Mouse (Mus musculus) stomach, embryonic 14.5 days (tissue): Measurements from ENCODE around the gene Col18a1. TPM values are rescaled to one million over a fixed set of nuclear protein-coding genes. Genes with fewer than 3 reads are reported as not detected.

Source experiments
- ATAC-seq: fragments of 200-750 bp; cut with Nextera tagmentation; 2 replicates; pipeline ENCODE4 v1.8.0; 2017; ENCODE audit warnings: low read depth, moderate TSS enrichment; ENCODE audit not compliant: insufficient number of reproducible peaks, insufficient read depth, low FRiP score
- H3K27ac ChIP-seq: fragments of 300-500 bp; sonication (generic); 2 replicates; pipeline ENCODE4 v1.5.1; 2014; ENCODE audit warnings: mild to moderate bottlenecking, low read length, moderate library complexity, mixed read lengths
- H3K27me3 ChIP-seq: fragments of 300-500 bp; sonication (generic); 2 replicates; pipeline ENCODE4 v1.6.1; 2014; ENCODE audit warnings: low read length, control low read depth, mixed read lengths; ENCODE audit not compliant: control insufficient read depth, insufficient read depth
- H3K36me3 ChIP-seq: fragments of 300-500 bp; sonication (generic); 2 replicates; pipeline ENCODE4 v1.6.1; 2014; ENCODE audit warnings: mild to moderate bottlenecking, control low read depth, low read length, moderate library complexity, mixed read lengths; ENCODE audit not compliant: control insufficient read depth, insufficient read depth
- H3K4me1 ChIP-seq: fragments of 300-500 bp; sonication (generic); 2 replicates; pipeline ENCODE4 v1.6.1; 2014; ENCODE audit warnings: low read length, control low read depth, mixed read lengths; ENCODE audit not compliant: control insufficient read depth, insufficient read depth
- H3K4me2 ChIP-seq: fragments of 300-500 bp; sonication (generic); replicated peaks from 2 replicates; pipeline ENCODE4 v1.6.1; 2014; ENCODE audit warnings: low read depth, low read length, control low read depth
- H3K4me3 ChIP-seq: fragments of 300-500 bp; sonication (generic); 2 replicates; pipeline ENCODE4 v1.5.1; 2014; ENCODE audit warnings: low read depth, low read length, control low read depth
- H3K9ac ChIP-seq: fragments of 300-500 bp; sonication (generic); replicated peaks from 2 replicates; pipeline ENCODE4 v1.6.1; 2014; ENCODE audit warnings: low read depth, mild to moderate bottlenecking, control low read depth, low read length, moderate library complexity, mixed read lengths
- H3K9me3 ChIP-seq: fragments of 300-500 bp; sonication (generic); 2 replicates; pipeline ENCODE4 v1.6.1; 2016; ENCODE audit warnings: low read depth, low read length, control low read depth; ENCODE audit not compliant: control insufficient read depth
- WGBS: fragments of 180-500 bp; shearing (Covaris S2); extraction: QIAGEN DNeasy Blood & Tissue Kit; methylation state at CpG from one replicate; pipeline ENCODE4 v1.1.7; 2014; 5-methylcytosine and 5-hydroxymethylcytosine counted together
- polyA plus RNA-seq: library from polyadenylated mRNA; unstranded; fragments of >200 nt; fragmentation: Nextera tagmentation; extraction: Ambion mirVana; gene quantifications from 2 replicates; pipeline ENCODE4 v1.2.1, GENCODE M21; 2014

Col18a1 gene
- polyA plus RNA-seq = 49.8 and 56.3 TPM in 2 replicates

DNA sequence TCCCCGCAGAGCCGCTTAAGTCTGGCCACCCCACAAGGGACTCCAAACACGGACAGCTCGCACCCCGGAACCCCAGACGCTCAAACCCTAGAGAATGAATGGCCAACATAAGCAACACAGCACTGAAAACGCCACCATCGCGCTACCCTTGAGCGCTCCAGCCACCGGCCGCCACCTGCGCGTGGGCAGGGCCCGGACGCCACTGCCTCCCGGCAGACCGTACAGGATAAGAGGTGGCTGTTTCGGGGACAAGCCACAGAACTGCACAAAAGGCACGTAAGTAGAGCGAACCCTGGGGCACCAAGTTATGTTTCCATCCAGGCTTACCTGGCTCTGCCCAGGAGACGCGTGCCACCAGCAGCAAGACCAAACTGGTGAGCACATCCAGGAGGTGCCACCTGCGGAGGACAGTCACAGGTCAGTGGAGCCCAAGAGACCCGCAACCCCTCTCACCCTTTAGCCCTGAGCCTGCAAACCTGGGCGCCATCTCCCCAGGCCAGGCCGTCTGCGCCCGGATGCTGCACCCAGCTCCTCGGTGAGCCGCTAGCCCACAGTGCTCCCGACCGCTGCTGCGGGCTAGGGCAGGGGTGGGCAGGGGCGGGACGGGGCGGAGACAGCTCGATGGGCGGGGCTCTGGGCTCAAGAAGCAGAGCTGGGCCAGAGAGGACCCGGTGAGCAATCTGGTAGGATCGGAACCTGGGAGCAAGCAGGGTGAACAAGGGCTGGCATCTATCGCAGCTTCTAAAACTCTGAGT, at the start of gene Col18a1:
Gene Col18a1, minus strand, starts transcription at position 586 of the 755 bp plus-strand sequence.
- peak within 1 kb of the TSS; percentile 90 for H3K4me2 ChIP-seq
- ATAC-seq = peak; percentile 73
- WGBS = under 1% methylated on average over 42 of the region's 42 CpGs
- peak within 1 kb of the TSS; percentile 21; the same call in 1 of the 2 replicates for H3K27ac ChIP-seq
- H3K36me3 ChIP-seq = no peaks in the 10 kb centered on the region
- H3K9me3 ChIP-seq = no peaks in the 10 kb centered on the region
- H3K4me3 ChIP-seq = peak within 1 kb of the TSS; percentile 46
- peak within 1 kb of the TSS; percentile 42; the same call in 1 of the 2 replicates for H3K9ac ChIP-seq
- peaks cover 18% of the 10 kb centered on the region for H3K4me1 ChIP-seq
- 0 out of 2 replicates have a peak, but pooled peaks cover 4% of the 10 kb centered on the region for H3K27me3 ChIP-seq

DNA sequence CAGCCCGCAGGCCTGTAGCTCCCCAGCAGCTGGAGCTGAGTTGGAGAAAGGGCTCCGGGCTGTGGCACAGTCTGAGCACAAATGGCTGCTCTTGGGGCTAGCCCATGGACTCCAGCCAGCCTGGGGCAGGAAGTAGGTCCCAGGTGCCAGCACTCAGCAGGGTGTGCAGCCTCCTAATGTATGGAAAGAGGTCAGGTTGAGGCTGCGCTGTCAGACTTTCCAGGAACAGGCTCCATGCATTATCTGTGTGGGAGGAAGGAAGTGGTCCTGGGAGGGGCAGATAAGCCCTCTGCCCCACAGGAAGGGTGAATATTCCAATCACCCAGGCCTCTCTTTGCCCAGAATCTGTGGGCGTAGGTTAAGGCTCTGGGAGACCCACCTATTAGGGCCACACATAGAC, 49.3 kb upstream of the Col18a1 start:
- H3K9me3 ChIP-seq = no peaks in the 10 kb centered on the region
- 55% methylated on average over 4 of the region's 4 CpGs for WGBS
- no peaks in the 10 kb centered on the region for H3K27me3 ChIP-seq
- no peak overlapping the region; the same call in 1 of the 2 replicates for H3K9ac ChIP-seq
- 0 out of 2 replicates have a peak, but pooled peaks have one; percentile 30 for ATAC-seq
- H3K4me1 ChIP-seq = peaks cover 25% of the 10 kb centered on the region; the same call in 1 of the 2 replicates
- H3K4me2 ChIP-seq = no peak overlapping the region
- H3K27ac ChIP-seq = peak overlapping the region; percentile 56; the same call in 1 of the 2 replicates
- H3K4me3 ChIP-seq = no peak overlapping the region
- H3K36me3 ChIP-seq = no peaks in the 10 kb centered on the region

DNA sequence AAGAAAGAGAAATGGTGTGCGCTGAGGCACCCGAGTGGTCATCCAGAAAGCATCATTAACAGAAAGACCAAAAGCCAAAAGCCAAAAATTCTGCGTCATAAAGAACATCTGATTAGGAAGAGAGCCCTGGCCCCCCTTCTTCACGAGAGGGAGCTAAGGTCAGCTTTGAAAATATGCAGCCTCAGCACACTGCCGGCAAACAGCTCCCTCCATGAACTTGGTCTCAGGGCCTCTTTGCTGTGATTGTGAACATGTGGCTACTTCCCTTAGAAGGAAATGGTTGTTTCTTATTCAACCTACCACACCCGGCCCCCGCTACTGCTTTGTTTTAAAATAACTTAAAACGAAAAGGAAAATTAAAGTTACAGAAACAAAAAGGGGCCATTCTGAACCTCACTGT, 48.2 kb upstream of the Col18a1 start:
- no peak overlapping the region for H3K4me3 ChIP-seq
- no peaks in the 10 kb centered on the region for H3K36me3 ChIP-seq
- no peak overlapping the region for H3K4me2 ChIP-seq
- no peaks in the 10 kb centered on the region for H3K9me3 ChIP-seq
- H3K4me1 ChIP-seq = peaks cover 25% of the 10 kb centered on the region; the same call in 1 of the 2 replicates
- no peaks in the 10 kb centered on the region for H3K27me3 ChIP-seq
- H3K27ac ChIP-seq = peak overlapping the region; percentile 52; the same call in 1 of the 2 replicates
- WGBS = 35% methylated on average over 8 of the region's 8 CpGs
- no peak for ATAC-seq
- no peak overlapping the region for H3K9ac ChIP-seq

DNA sequence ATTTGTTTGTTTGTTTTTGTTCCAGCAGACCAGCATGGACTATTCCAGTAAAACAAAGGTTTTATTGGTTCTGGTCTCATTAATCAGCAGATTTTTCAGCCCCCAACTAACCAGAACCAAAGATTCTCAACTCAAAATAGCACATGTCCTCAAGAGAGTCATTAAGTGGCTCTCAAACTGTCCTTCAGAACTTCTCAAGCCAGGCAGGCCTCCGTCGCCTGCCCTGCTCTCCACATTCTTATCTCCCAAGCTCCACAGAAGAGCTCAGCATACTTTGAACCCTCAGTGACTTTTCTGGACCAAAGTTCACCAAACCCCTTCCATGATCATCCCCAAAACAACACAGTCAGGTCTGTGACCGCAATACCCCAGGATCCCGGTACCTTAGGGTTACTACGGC, 47.1 kb upstream of the Col18a1 start:
- WGBS = 93% methylated on average over 5 of the region's 5 CpGs
- H3K9me3 ChIP-seq = no peaks in the 10 kb centered on the region
- no peak overlapping the region for H3K27ac ChIP-seq
- no peaks in the 10 kb centered on the region for H3K36me3 ChIP-seq
- no peak overlapping the region for H3K4me3 ChIP-seq
- no peak overlapping the region for H3K9ac ChIP-seq
- no peak overlapping the region for H3K4me2 ChIP-seq
- no peaks in the 10 kb centered on the region for H3K27me3 ChIP-seq
- peaks cover 28% of the 10 kb centered on the region; the same call in 1 of the 2 replicates for H3K4me1 ChIP-seq
- ATAC-seq = no peak

DNA sequence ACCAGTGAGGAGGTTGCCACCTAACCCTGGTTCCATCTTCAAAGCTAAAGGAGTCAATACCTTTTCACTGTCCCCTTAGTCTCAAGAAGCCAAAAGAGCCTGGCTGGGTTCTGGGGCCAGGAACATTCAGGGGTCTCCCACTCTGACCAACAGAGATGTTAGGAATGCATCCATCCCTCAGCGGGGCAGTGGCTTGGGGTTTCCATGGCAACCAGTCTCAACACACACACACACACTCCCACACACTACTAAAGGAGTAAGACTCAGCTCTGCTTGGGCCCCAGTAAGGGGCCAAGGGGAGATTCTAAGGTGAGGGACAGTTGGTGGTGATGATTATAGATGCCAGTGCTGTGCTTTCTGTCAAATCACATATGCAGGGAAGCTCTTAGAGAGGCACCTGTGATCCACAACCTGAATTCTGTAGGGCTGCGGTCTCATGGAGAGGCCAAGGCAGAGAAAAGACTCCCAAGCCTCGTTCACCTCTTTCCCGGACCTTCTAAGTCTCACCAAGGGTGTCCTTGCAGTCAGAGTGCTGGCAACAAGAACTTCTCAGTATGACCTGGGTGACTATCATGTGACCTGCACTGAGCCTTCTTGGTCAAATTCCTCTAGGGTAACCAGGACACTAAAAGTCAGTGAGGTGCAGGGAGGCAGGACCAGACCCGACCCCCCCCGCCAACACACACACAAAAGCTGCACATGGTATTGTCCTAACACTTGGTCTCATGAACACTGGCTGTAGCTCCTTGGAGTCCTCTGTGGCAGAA, 46.2 kb upstream of the Col18a1 start:
- Histone ChIP-seq H3K27ac (no peak overlapping the region), H3K36me3 (no peaks in the 10 kb centered on the region), H3K4me1 (peaks cover 28% of the 10 kb centered on the region; the same call in 1 of the 2 replicates), H3K9ac (no peak overlapping the region), H3K9me3 (no peaks in the 10 kb centered on the region), H3K27me3 (no peaks in the 10 kb centered on the region), H3K4me2 (no peak overlapping the region), H3K4me3 (no peak overlapping the region)
- no peak for ATAC-seq
- WGBS = 77% methylated on average over 6 of the region's 6 CpGs

DNA sequence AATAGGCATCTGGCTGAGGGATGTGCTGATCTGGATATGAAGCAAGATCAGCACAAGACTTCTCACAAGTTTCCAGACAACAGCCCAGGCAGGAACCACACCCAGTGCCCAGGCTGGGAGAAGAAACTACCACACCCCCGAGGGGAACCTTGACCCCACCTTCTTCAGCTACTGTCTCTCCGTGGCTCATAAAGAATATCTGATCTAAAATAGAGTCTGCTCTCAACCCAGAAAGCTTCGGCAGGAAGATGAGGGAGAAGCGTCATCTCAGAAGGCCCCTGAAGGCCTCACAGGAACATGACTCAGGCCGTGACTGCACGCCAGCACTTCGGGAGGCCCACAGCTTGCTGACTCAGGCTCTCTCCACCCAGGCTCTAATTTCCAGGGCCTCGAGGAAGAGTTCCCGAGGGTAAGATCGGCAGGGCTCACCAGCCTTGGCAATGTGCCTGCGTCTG, 44.8 kb upstream of the Col18a1 start:
- peak; percentile 53; the same call in 1 of the 2 replicates for ATAC-seq
- Histone ChIP-seq H3K9me3 (no peaks in the 10 kb centered on the region), H3K4me2 (no peak overlapping the region), H3K4me1 (peaks cover 31% of the 10 kb centered on the region; the same call in 1 of the 2 replicates), H3K9ac (no peak overlapping the region), H3K27ac (peak overlapping the region; percentile 35; the same call in 1 of the 2 replicates), H3K27me3 (no peaks in the 10 kb centered on the region), H3K36me3 (no peaks in the 10 kb centered on the region), H3K4me3 (no peak overlapping the region)
- 38% methylated on average over 11 of the region's 11 CpGs for WGBS

DNA sequence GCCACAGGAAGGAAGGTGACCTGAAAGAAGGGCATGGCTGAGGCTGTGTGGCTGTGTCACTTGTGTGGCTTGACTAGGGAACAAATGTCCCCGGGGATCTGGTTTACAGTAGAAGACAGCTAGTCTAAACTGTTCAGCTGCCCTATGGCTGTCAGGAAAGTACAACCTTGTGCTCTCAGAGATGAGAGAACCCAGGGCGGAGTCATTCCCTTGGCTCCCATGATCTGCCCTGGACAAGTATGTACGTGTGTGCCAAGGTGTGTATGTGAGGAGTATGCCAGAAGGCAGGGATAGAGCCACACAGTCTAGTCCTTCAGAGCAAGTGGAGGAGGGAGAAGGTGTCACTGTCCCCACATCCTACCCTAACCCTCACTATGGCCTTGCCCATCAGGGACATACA, 44.3 kb upstream of the Col18a1 start:
- Histone ChIP-seq H3K4me3 (no peak overlapping the region), H3K4me1 (peaks cover 29% of the 10 kb centered on the region; the same call in 1 of the 2 replicates)
- no peak for ATAC-seq

DNA sequence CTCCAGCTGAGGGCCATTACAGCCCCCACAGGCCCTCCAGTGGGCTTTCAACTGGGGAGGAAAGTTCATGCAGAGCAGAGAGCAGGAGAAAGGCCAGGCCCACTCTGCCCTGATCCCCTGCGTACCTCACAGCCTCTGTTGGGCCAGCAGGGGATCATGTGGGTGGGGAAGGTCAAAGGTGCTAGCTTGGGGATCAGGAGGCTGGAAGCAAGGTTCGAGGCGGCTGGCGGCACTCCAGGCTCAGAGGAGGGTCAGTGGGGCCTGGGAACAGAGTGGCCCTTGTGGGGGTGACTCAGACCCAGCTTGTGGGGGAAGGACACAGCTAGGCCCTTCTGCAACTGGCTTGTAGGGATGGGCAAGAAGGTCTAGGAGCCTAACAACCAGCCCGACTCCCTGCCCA, 42.9 kb upstream of the Col18a1 start:
- 61% methylated on average over 5 of the region's 5 CpGs for WGBS
- H3K9me3 ChIP-seq = no peaks in the 10 kb centered on the region
- no peak overlapping the region for H3K4me2 ChIP-seq
- no peaks in the 10 kb centered on the region for H3K36me3 ChIP-seq
- H3K4me1 ChIP-seq = peaks cover 28% of the 10 kb centered on the region; the same call in 1 of the 2 replicates
- H3K27ac ChIP-seq = peak overlapping the region; percentile 4; the same call in 1 of the 2 replicates
- ATAC-seq = no peak
- H3K9ac ChIP-seq = no peak overlapping the region
- H3K4me3 ChIP-seq = no peak overlapping the region
- H3K27me3 ChIP-seq = no peaks in the 10 kb centered on the region

More for the DNA sequence above, 44.3 kb upstream of the Col18a1 start:
- WGBS = 93% methylated on average over 3 of the region's 3 CpGs
- H3K27ac ChIP-seq = peak overlapping the region; percentile 1; the same call in 1 of the 2 replicates
- H3K27me3 ChIP-seq = no peaks in the 10 kb centered on the region
- no peak overlapping the region for H3K4me2 ChIP-seq
- no peaks in the 10 kb centered on the region for H3K9me3 ChIP-seq
- no peaks in the 10 kb centered on the region for H3K36me3 ChIP-seq
- no peak overlapping the region for H3K9ac ChIP-seq
